Mouse (Mus musculus): Measurements from ENCODE around the gene Trir. TPM values are rescaled to one million over a fixed set of nuclear protein-coding genes. Genes with fewer than 3 reads are reported as not detected.

Gene Trir
- polyA plus RNA-seq, 1 experiment from 2014 or later = 133 TPM

- Histone ChIP-seq H3K9ac (peak overlapping the region; percentile 75), H3K4me3 (peak overlapping the region; percentile 63), H3K9me3 (replicated peaks) (no peaks in the 10 kb centered on the region), H3K4me1 (peaks cover 88% of the 10 kb centered on the region), H3K27ac (peak overlapping the region; percentile 83), H3K36me3 (no peaks in the 10 kb centered on the region), H3K27me3 (replicated peaks) (no peaks in the 10 kb centered on the region), H3K4me2 (peak overlapping the region; percentile 94)
- WGBS (ENCODE audit: insufficient replicate concordance) = under 1% methylated on average over 53 of the region's 53 CpGs
- peak; percentile 30 for ATAC-seq
Measured at GRCm38 (mm10) chr8:84985684-84986378, 40.8 kb upstream of the Trir start.

GRCm38 (mm10) chr8:84986379-84986945, 40.2 kb upstream of the Trir start:
- Histone ChIP-seq H3K4me1 (peaks cover 88% of the 10 kb centered on the region), H3K9me3 (replicated peaks) (no peaks in the 10 kb centered on the region), H3K27ac (peak overlapping the region; percentile 83), H3K27me3 (replicated peaks) (no peaks in the 10 kb centered on the region), H3K4me2 (peak overlapping the region; percentile 94), H3K36me3 (no peaks in the 10 kb centered on the region), H3K9ac (peak overlapping the region; percentile 75), H3K4me3 (peak overlapping the region; percentile 63)
- ATAC-seq = no peak
- 27% methylated on average over 8 of the region's 8 CpGs for WGBS (ENCODE audit: insufficient replicate concordance)

DNA sequence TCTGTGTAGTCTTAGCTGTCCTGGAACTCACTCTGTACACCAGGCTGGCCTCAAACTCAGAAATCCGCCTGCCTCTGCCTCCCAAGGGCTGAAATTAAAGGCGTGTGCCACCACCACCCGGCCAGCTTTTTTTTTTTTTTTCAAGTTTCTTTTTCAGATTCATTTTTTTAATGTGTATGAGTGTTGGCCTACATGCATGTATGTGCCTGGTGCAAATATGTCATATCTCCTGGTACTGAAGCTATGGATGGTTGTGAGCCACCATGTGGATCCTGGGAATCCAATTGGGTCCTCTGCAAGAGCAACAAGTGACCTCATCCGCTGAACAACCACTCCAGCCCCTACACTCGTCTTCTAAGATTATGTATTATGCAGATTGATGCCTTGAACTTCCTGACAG, 39.2 kb upstream of the Trir start:
- no peaks in the 10 kb centered on the region for H3K27me3 ChIP-seq (replicated peaks)
- H3K9ac ChIP-seq = no peak overlapping the region
- no peak overlapping the region for H3K27ac ChIP-seq
- 66% methylated on average over 5 of the region's 5 CpGs for WGBS (ENCODE audit: insufficient replicate concordance)
- H3K9me3 ChIP-seq (replicated peaks) = no peaks in the 10 kb centered on the region
- peaks cover 81% of the 10 kb centered on the region for H3K4me1 ChIP-seq
- ATAC-seq = no peak
- no peak overlapping the region for H3K4me2 ChIP-seq
- no peak overlapping the region for H3K4me3 ChIP-seq
- no peaks in the 10 kb centered on the region for H3K36me3 ChIP-seq

- ATAC-seq = no peak
- 65% methylated on average over 2 of the region's 2 CpGs for WGBS (ENCODE audit: insufficient replicate concordance)
Measured at GRCm38 (mm10) chr8:84987903-84988302, 38.7 kb upstream of the Trir start.

DNA sequence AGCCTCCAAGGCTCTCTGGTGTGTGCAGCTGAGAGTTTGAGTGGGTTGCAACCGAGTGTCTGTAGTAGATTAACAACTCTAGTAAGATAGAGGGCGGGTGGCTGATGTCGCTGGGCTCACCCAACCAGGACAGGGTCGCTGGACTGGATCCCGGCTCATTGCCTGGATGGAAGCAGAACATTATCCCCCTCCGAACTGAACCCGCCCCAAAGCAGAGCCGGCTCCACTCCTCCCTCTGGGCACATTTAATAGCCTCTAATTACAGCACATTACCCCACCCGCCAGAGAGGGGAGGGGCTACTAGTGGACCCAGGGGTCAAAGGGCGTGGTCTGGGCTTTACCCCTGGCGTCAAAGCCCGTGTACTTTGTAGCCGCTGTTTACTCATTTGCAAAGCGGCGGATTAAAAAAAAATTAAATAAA, 37.3 kb upstream of the Trir start:
- peak overlapping the region; percentile 77 for H3K9ac ChIP-seq
- peak overlapping the region; percentile 93 for H3K4me2 ChIP-seq
- 7% methylated on average over 15 of the region's 15 CpGs for WGBS (ENCODE audit: insufficient replicate concordance)
- 0 out of 2 replicates have a peak, but pooled peaks have one; percentile 10 for ATAC-seq
- H3K27me3 ChIP-seq (replicated peaks) = no peaks in the 10 kb centered on the region
- no peaks in the 10 kb centered on the region for H3K36me3 ChIP-seq
- no peaks in the 10 kb centered on the region for H3K9me3 ChIP-seq (replicated peaks)
- peak overlapping the region; percentile 68 for H3K4me3 ChIP-seq
- H3K4me1 ChIP-seq = peaks cover 64% of the 10 kb centered on the region
- peak overlapping the region; percentile 88 for H3K27ac ChIP-seq

More at GRCm38 (mm10) chr8:84987903-84988302, 38.7 kb upstream of the Trir start:
- peaks cover 76% of the 10 kb centered on the region for H3K4me1 ChIP-seq
- no peak overlapping the region for H3K9ac ChIP-seq
- H3K4me2 ChIP-seq = no peak overlapping the region
- H3K36me3 ChIP-seq = no peaks in the 10 kb centered on the region
- no peak overlapping the region for H3K4me3 ChIP-seq
- H3K27ac ChIP-seq = no peak overlapping the region
- H3K9me3 ChIP-seq (replicated peaks) = no peaks in the 10 kb centered on the region
- no peaks in the 10 kb centered on the region for H3K27me3 ChIP-seq (replicated peaks)

GRCm38 (mm10) chr8:84989810-84990209, 36.8 kb upstream of the Trir start:
- peak; percentile 65 for ATAC-seq
- peak overlapping the region; percentile 93 for H3K4me2 ChIP-seq
- H3K9me3 ChIP-seq (replicated peaks) = no peaks in the 10 kb centered on the region
- H3K27ac ChIP-seq = peak overlapping the region; percentile 88
- H3K27me3 ChIP-seq (replicated peaks) = peaks cover 2% of the 10 kb centered on the region; the same call in 1 of the 2 replicates
- H3K4me3 ChIP-seq = peak overlapping the region; percentile 68
- peak overlapping the region; percentile 77 for H3K9ac ChIP-seq
- peaks cover 59% of the 10 kb centered on the region for H3K4me1 ChIP-seq
- 0% methylated on average over 15 of the region's 15 CpGs for WGBS (ENCODE audit: insufficient replicate concordance)
- H3K36me3 ChIP-seq = no peaks in the 10 kb centered on the region

DNA sequence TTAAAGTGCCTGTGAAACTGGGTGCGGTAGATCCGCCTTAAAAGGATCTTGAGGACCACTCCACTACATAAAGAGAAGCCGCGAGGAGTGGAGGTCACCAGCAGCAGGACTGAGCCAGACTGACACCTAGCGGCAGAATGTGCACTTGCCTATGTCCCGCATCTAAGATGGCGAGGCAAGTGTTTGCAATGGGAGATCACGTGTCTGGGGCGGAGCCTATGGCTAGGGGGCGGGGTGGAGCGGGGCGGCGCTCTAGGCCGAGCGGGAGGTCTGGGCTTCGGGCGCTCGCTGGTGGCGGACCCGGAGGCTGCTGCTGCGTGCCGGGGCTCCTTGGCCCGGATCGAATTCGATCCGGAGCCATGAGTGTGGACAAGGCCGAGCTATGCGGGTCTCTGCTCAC, 36.3 kb upstream of the Trir start, which contains the start of gene Hook2:
Gene Hook2, plus strand, starts transcription at position 255 of the 400 bp plus-strand sequence.
- H3K27ac ChIP-seq = peak within 1 kb of the TSS; percentile 88
- peaks cover 8% of the 10 kb centered on the region; the same call in 1 of the 2 replicates for H3K27me3 ChIP-seq (replicated peaks)
- H3K36me3 ChIP-seq = peaks cover 1% of the 10 kb centered on the region; the same call in 1 of the 2 replicates
- H3K9ac ChIP-seq = peak within 1 kb of the TSS; percentile 77
- peak within 1 kb of the TSS; percentile 68 for H3K4me3 ChIP-seq
- H3K4me1 ChIP-seq = peaks cover 54% of the 10 kb centered on the region
- ATAC-seq = peak; percentile 83
- under 1% methylated on average over 28 of the region's 28 CpGs for WGBS (ENCODE audit: insufficient replicate concordance)
- H3K4me2 ChIP-seq = peak within 1 kb of the TSS; percentile 93
- H3K9me3 ChIP-seq (replicated peaks) = no peaks in the 10 kb centered on the region

DNA sequence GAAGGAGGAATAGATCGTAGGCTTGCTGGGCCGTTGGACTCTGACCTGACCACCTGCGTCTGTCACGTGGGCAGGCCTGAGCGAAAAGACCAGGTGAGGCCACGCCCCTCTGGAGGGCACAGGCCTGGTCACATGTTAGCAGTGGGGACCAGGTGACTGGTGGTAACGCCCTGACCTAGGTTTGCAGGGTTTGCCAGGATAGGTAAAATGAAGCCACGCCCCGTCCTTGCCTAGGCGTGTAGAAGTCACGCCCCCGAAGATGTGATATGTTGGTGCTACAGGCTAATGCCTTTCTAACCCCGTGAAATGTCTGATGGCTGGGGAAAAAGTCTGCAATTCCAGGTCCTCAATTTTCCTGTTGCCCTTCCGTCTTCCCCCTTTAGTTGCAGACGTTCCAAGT, 35.8 kb upstream of the Trir start:
- H3K36me3 ChIP-seq = peaks cover 6% of the 10 kb centered on the region; the same call in 1 of the 2 replicates
- H3K4me2 ChIP-seq = peak overlapping the region; percentile 93
- H3K9me3 ChIP-seq (replicated peaks) = no peaks in the 10 kb centered on the region
- H3K4me3 ChIP-seq = peak overlapping the region; percentile 68
- ATAC-seq = peak; percentile 59
- peak overlapping the region; percentile 81 for H3K27ac ChIP-seq
- 5% methylated on average over 15 of the region's 15 CpGs for WGBS (ENCODE audit: insufficient replicate concordance)
- peaks cover 13% of the 10 kb centered on the region for H3K27me3 ChIP-seq (replicated peaks)
- H3K4me1 ChIP-seq = peaks cover 54% of the 10 kb centered on the region
- peak overlapping the region; percentile 77 for H3K9ac ChIP-seq

DNA sequence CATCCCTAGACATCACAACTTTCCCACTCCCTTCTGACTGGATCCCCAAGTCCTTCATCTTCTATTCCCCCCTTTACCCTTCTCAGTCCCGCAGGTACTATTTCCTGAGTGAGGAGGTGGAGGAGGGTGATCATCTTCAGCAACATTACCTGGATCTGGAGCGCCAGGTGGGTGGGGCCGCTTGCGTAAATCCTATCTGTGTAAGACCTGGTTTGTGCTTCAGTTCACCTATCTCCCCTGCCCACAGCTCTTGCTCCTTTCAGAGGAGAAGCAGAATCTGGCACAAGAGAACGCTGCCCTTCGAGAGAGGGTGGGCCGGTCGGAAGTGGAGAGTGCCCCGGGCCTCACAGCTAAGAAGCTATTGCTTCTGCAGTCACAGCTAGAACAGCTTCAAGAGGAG, 32.2 kb upstream of the Trir start:
- H3K4me3 ChIP-seq = no peak overlapping the region
- H3K9me3 ChIP-seq (replicated peaks) = no peaks in the 10 kb centered on the region
- no peak overlapping the region for H3K4me2 ChIP-seq
- peaks cover 17% of the 10 kb centered on the region for H3K27me3 ChIP-seq (replicated peaks)
- H3K4me1 ChIP-seq = peaks cover 35% of the 10 kb centered on the region
- no peak overlapping the region for H3K9ac ChIP-seq
- no peak for ATAC-seq
- H3K36me3 ChIP-seq = peaks cover 13% of the 10 kb centered on the region
- 88% methylated on average over 9 of the region's 9 CpGs for WGBS (ENCODE audit: insufficient replicate concordance)
- H3K27ac ChIP-seq = no peak overlapping the region

DNA sequence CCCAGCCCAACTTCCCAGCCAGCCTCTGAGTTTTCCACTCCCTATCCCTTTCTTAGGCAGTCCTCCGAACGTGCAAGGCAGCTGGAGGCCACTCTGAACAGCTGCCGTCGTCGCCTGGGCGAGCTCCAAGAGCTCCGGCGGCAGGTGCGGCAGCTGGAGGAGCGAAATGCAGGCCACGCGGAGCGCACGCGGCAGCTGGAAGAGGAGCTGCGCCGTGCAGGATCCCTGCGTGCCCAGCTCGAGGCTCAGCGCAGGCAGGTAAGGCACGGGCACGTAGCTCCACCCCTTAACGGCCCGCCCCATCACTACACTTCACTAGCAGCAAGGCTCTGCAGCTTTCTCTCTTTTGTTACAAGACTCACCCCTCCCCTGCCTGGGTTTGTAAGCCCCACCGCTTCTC, 30.9 kb upstream of the Trir start:
- H3K27me3 ChIP-seq (replicated peaks) = peaks cover 17% of the 10 kb centered on the region
- no peaks in the 10 kb centered on the region for H3K9me3 ChIP-seq (replicated peaks)
- no peak overlapping the region for H3K4me2 ChIP-seq
- H3K4me3 ChIP-seq = no peak overlapping the region
- no peak overlapping the region for H3K27ac ChIP-seq
- H3K9ac ChIP-seq = no peak overlapping the region
- H3K36me3 ChIP-seq = peaks cover 13% of the 10 kb centered on the region
- H3K4me1 ChIP-seq = peaks cover 31% of the 10 kb centered on the region
- 47% methylated on average over 25 of the region's 25 CpGs for WGBS (ENCODE audit: insufficient replicate concordance)
- no peak for ATAC-seq

- no peak overlapping the region for H3K27ac ChIP-seq
- no peak overlapping the region for H3K9ac ChIP-seq
- 83% methylated on average over 5 of the region's 5 CpGs for WGBS (ENCODE audit: insufficient replicate concordance)
- H3K9me3 ChIP-seq (replicated peaks) = no peaks in the 10 kb centered on the region
- no peak for ATAC-seq
- no peak overlapping the region for H3K4me3 ChIP-seq
- peaks cover 21% of the 10 kb centered on the region for H3K4me1 ChIP-seq
- no peak overlapping the region for H3K4me2 ChIP-seq
- H3K36me3 ChIP-seq = peaks cover 13% of the 10 kb centered on the region
- H3K27me3 ChIP-seq (replicated peaks) = peaks cover 17% of the 10 kb centered on the region
Measured at GRCm38 (mm10) chr8:84996978-84997377, 29.6 kb upstream of the Trir start.

DNA sequence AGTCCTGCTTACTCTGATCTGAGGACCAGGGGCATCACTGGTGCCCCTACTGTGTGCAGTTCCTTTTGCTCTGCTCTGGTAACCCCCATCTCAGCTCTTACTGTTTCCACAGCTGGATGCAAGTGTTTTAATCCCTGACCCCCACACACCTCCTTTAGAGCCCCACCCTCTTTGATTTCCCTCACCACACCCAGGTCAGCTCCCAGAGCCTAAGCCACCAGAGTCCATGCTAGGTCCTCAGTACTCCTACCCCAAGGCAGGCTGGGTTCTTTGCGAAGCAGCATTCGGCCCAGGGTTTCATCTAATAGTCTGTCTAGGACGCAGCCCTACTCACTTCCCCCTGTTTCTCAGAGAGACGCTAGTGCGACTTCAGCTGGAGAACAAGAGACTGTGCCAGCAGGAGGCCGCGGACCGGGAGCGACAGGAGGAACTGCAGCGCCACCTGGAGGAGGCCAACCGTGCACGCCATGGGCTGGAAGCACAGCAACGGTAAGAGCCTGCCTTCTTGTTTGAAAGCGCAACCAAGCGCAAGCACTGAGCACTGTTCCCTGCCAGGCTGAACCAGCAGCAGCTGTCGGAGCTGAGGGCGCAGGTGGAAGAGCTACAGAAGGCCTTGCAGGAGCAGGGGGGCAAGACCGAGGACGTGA, 28.9 kb upstream of the Trir start:
- Histone ChIP-seq H3K27me3 (replicated peaks) (peaks cover 17% of the 10 kb centered on the region), H3K27ac (no peak overlapping the region), H3K4me1 (peaks cover 26% of the 10 kb centered on the region), H3K4me2 (peak overlapping the region; percentile 39), H3K36me3 (peaks cover 15% of the 10 kb centered on the region), H3K9ac (no peak overlapping the region), H3K4me3 (no peak overlapping the region), H3K9me3 (replicated peaks) (no peaks in the 10 kb centered on the region)
- WGBS (ENCODE audit: insufficient replicate concordance) = 8% methylated on average over 19 of the region's 19 CpGs
- ATAC-seq = peak; percentile 76

Data from liver, embryonic 12.5 days (tissue).